Mouse (Mus musculus) cortical plate, adult 2 months (tissue): ENCODE results near the gene Fggy. TPM values are rescaled to one million over a fixed set of nuclear protein-coding genes. Genes with fewer than 3 reads are reported as not detected.

ENCODE experiments used
- H3K27ac ChIP-seq: fragments of 200-500 bp; 2 replicates; pipeline ENCODE4 v1.5.1; 2012; ENCODE audit warnings: low read length, control low read depth, inconsistent platforms; ENCODE audit not compliant: insufficient read depth
- H3K4me1 ChIP-seq: fragments of 200-500 bp; 2 replicates; pipeline ENCODE4 v1.6.1; 2011; ENCODE audit warnings: low read length; ENCODE audit not compliant: control insufficient read depth, insufficient read depth
- H3K4me3 ChIP-seq: fragments of 200-500 bp; 2 replicates; pipeline ENCODE4 v1.5.1; 2011; ENCODE audit warnings: mild to moderate bottlenecking, low read length, control low read depth; ENCODE audit not compliant: insufficient read depth
- CTCF ChIP-seq: fragments of 200-500 bp; IDR thresholded peaks from 2 replicates; pipeline ENCODE4 v1.5.1; 2011; ENCODE audit warnings: mild to moderate bottlenecking, control low read depth, low read length; ENCODE audit not compliant: insufficient read depth; ENCODE audit errors: extremely low read depth
- POLR2A ChIP-seq: fragments of 200-500 bp; IDR thresholded peaks from 2 replicates; pipeline ENCODE4 v1.6.1; 2011; ENCODE audit warnings: mild to moderate bottlenecking, low read length, control low read depth; ENCODE audit not compliant: insufficient read depth; ENCODE audit errors: extremely low read depth
- polyA plus RNA-seq: library from polyadenylated mRNA; depleted of rRNA; stranded (reverse); fragments of >200 nt; gene quantifications from 2 replicates; pipeline ENCODE4 v1.2.3, GENCODE M21; 2012

Fggy gene
- polyA plus RNA-seq, 1 experiment = 16.5 TPM

DNA sequence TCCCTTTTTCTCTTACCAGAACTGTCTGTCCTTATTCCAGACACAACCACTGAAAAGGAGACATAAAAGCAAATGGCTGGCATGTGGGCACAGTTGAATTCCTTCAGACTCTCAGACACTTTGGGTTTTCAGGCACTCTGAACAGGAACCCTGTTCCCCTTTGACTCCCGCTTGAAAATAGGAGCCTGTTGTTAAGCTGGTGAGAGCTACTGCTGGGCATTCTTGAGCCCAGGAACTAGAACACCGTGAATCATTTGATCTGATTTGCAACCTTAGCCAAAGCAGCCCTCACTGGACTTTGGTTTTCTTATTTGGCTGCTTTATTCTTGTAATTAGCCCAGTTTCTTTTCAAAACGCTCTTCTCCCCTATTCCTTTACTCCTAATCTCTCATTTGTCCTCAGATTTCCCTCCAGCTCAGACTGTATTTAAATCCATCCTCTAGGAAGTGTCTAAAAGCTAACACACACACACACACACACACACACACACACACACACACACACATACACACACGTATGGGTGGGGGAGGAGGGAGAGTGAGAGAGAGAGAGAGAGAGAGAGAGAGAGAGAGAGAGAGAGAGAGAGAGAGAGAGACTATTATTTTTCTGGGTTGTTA, 96.1 kb downstream of the Fggy start:
- Histone ChIP-seq H3K4me1 (peaks cover 4% of the 10 kb centered on the region; the same call in 1 of the 2 replicates), H3K27ac (no peak overlapping the region), H3K4me3 (no peak overlapping the region)
- TF ChIP-seq POLR2A = no peak
- no peak for TF ChIP-seq CTCF

DNA sequence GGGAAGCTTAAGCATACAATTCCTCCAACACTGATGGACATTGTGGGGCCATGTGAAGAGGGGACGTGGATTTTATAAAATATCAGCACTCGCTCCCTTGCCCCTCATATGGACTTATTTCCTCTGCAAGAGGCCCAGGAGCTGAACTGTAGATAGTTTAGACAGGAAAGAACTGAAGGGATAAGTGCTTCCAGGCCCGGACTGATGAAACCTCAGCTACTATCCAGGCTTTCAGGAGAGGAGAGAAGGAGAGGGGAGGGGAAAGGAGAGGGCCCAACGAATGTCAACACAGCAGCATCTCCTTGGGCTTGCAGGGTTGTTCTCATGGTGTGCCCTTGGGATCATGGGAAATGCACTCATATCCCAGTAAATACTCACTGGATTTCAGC, 96.6 kb downstream of the Fggy start:
- no peak overlapping the region for H3K27ac ChIP-seq

GRCm38 (mm10) chr4:95659024-95659423, 101.7 kb downstream of the Fggy start:
- TF ChIP-seq POLR2A = no peak
- TF ChIP-seq CTCF = no peak
- H3K4me1 ChIP-seq = no peaks in the 10 kb centered on the region
- no peak overlapping the region for H3K4me3 ChIP-seq
- no peak overlapping the region for H3K27ac ChIP-seq

More for the DNA sequence above, 96.6 kb downstream of the Fggy start:
- TF ChIP-seq POLR2A (no peak), CTCF (no peak)
- Histone ChIP-seq H3K4me3 (no peak overlapping the region), H3K4me1 (peaks cover 3% of the 10 kb centered on the region; the same call in 1 of the 2 replicates)

- no peak overlapping the region for H3K27ac ChIP-seq
- TF ChIP-seq POLR2A = no peak
- TF ChIP-seq CTCF = no peak
- H3K4me1 ChIP-seq = peaks cover 3% of the 10 kb centered on the region; the same call in 1 of the 2 replicates
Observed at GRCm38 (mm10) chr4:95663596-95663995, 106.3 kb downstream of the Fggy start.

GRCm38 (mm10) chr4:95664327-95664726, 107.0 kb downstream of the Fggy start:
- Histone ChIP-seq H3K4me3 (no peak overlapping the region), H3K27ac (no peak overlapping the region), H3K4me1 (peaks cover 3% of the 10 kb centered on the region; the same call in 1 of the 2 replicates)
- TF ChIP-seq CTCF = no peak
- no peak for TF ChIP-seq POLR2A

More at GRCm38 (mm10) chr4:95663596-95663995, 106.3 kb downstream of the Fggy start:
- H3K4me3 ChIP-seq = no peak overlapping the region

DNA sequence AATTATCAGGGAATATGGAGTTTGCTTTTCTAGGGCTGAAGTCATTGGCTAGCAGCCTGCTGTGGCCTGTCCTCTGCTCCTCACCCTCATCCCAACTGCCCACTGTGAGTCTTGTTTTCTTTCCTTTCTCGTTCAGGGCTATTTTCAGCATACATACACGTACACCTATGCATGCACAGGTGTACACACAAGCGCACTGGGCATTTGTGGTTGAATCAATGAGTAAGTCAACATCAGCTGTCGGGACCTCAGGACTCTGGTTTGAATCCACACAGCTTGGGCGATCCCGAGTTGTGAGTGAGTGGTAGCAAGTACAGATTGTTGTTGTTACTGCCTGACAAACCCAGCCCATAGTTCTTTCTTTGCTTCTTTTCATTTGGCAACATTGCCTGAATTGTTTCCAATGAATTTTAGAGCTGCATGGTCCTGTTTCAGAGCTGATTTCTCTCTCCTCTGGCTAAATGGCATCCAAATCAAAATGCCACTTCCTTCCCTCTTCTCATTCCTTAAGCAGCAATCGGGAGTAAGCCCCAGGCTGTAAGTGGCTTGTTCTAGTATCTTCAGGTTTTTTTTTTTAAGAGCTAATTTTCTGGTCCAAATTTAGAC, 109.1 kb downstream of the Fggy start:
- H3K4me3 ChIP-seq = no peak overlapping the region
- no peak for TF ChIP-seq POLR2A
- no peak for TF ChIP-seq CTCF
- peak overlapping the region; percentile 35; the same call in 1 of the 2 replicates for H3K27ac ChIP-seq
- H3K4me1 ChIP-seq = peaks cover 3% of the 10 kb centered on the region; the same call in 1 of the 2 replicates

GRCm38 (mm10) chr4:95666896-95667295, 109.6 kb downstream of the Fggy start:
- H3K4me3 ChIP-seq = no peak overlapping the region
- TF ChIP-seq POLR2A (no peak), CTCF (no peak)
- H3K27ac ChIP-seq = no peak overlapping the region
- peaks cover 3% of the 10 kb centered on the region; the same call in 1 of the 2 replicates for H3K4me1 ChIP-seq

DNA sequence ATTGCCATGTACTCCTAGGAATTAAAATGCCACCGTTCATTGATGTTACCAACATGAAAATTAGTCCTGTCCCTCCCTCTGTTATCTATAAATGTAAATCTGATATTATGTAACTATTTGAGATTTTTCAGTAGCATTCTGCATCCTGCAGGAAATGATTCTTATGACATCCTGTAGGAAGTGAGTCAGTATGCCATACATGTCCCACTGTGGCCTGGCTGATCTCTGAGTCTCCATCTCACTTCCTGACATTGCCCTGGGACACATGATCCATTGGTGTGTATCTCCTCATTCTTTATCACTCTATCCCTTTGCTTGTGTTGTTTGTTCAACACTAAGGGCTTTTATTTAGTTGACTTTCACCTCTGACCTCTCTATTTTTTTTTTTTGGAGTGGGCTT, 110.3 kb downstream of the Fggy start:
- peaks cover 3% of the 10 kb centered on the region; the same call in 1 of the 2 replicates for H3K4me1 ChIP-seq
- no peak overlapping the region for H3K4me3 ChIP-seq
- TF ChIP-seq CTCF (no peak), POLR2A (no peak)
- H3K27ac ChIP-seq = no peak overlapping the region

GRCm38 (mm10) chr4:95668543-95668942, 111.2 kb downstream of the Fggy start:
- Histone ChIP-seq H3K4me3 (no peak overlapping the region), H3K27ac (no peak overlapping the region)

DNA sequence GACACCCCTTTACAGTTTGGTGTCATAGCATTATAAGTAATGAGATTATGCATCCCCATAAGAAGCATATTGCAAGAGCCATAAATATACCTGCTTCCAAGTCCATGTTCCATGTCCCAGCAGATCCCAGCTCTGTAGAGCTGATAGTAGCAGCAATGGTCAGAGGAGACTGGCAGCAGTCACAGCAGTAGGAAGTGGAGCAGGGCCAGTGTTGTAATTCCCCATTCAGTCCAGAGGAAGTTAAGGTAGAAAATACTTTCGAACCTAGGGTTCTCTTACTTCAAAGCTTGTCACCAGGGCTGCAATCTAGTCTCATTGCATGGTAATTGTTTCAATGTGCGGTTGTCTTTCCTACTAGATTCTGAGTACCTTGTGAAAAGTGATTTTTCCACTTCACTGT, 112.0 kb downstream of the Fggy start:
- no peak overlapping the region for H3K4me3 ChIP-seq
- no peak for TF ChIP-seq POLR2A
- TF ChIP-seq CTCF = no peak
- peaks cover 3% of the 10 kb centered on the region; the same call in 1 of the 2 replicates for H3K4me1 ChIP-seq
- H3K27ac ChIP-seq = no peak overlapping the region

More at GRCm38 (mm10) chr4:95668543-95668942, 111.2 kb downstream of the Fggy start:
- peaks cover 3% of the 10 kb centered on the region; the same call in 1 of the 2 replicates for H3K4me1 ChIP-seq
- TF ChIP-seq CTCF = no peak
- TF ChIP-seq POLR2A = no peak
